Mouse (Mus musculus) cerebellum, adult 11 months (tissue): ENCODE results near the gene Jpt1.
"Not testable (repeated sequence)": the region's sequence is repeated elsewhere in the genome, so short reads cannot be mapped to it uniquely, and the experiment has no call there.

ENCODE experiments used
- DNase-seq: peaks from one replicate; pipeline ENCODE4 v3.0.0; 2022

Gene Jpt1

DNA sequence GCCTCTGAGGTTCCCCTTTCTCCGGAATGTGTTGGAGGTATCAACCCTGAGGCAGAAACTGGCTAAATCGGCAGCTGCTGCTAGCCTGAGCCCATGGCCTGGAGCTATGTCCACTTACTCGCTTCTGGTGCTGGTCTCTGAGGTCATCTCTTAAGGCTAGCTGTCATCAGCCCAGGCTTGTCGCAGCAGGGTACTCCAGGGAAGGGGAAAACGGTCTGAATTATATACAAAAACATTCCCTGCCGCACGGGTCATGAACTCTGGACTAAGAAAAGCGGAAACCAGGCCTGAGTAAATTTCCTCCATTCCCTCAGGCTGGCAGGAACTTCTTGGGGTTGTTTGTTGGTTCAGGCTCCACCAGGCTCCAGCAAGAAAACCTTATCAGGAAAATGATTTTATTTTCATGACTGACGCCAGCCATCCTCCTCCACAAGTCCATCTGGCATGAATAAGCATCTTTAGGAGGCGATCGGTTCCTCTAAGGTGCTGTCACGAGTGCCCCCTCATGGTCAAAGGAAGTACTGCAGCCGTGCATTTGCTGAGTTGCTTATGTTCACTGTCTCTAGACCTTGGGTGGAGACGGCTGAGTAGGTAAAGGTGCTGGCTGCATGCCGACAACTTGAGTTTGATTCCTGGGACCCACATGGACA lies 40.4 kb downstream of the Jpt1 start:
- DNase-seq, result peak; percentile 97

- DNase-seq, result no peak
These were observed 42.0 kb downstream of the Jpt1 start for GRCm38 (mm10) chr11:115472183-115472582.

- DNase-seq, result no peak
These were observed 47.0 kb downstream of the Jpt1 start for GRCm38 (mm10) chr11:115467217-115467618.

- no peak for DNase-seq
These were observed 49.3 kb downstream of the Jpt1 start for GRCm38 (mm10) chr11:115464851-115465250.

- DNase-seq, result no peak
These were observed 50.8 kb downstream of the Jpt1 start for GRCm38 (mm10) chr11:115463397-115463796.

- no peak for DNase-seq
These were observed 51.8 kb downstream of the Jpt1 start, which contains the start of gene Slc16a5 for GRCm38 (mm10) chr11:115462243-115462891. TSS of gene Slc16a5 (plus strand) at chr11:115462474.

DNA sequence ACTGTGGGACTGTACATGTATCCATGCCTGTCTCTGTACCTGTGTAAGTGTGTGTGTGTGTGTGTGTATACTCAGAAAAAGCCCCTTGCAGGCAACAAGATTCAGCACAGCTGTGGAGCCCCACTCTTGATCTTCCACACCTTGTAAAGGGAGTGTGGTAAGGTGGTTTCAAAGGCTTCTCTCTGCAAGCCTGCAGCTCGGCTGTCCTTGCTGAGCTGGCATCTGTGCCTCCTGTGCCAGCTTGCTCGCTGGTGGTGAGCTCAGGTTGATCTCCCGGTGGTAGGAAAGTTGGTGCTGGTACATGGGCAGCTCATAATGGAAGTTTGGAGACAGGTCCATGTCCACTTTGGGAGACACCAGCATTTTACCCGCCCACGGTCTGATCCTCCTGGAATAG lies 52.3 kb downstream of the Jpt1 start:
- DNase-seq, result no peak

GRCm38 (mm10) chr11:115460976-115461375 lies 53.2 kb downstream of the Jpt1 start:
- DNase-seq, result no peak

GRCm38 (mm10) chr11:115457405-115457804 lies 56.8 kb downstream of the Jpt1 start:
- no peak for DNase-seq

DNA sequence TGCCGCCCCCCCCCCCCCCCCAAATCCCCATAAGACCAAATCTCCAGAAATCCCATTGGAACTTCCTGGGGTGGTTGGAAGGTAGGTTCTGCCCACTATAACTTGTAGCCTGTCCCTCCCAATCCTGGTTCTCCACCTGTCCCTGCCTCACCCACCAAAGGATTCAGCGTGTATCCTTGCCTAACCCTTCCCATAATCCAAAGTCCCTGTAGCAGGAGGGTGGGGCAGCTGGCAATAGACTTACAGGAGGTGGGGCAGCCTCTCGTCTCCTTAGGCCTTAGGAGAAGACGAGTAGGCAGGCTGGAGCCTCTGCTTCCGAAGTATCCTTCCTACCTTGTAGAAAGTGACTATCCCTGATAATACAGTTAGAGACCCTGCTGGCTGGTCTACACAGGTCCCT lies 58.0 kb downstream of the Jpt1 start:
- no peak for DNase-seq

GRCm38 (mm10) chr11:115455619-115456018 lies 58.6 kb downstream of the Jpt1 start:
- DNase-seq, result no peak

DNA sequence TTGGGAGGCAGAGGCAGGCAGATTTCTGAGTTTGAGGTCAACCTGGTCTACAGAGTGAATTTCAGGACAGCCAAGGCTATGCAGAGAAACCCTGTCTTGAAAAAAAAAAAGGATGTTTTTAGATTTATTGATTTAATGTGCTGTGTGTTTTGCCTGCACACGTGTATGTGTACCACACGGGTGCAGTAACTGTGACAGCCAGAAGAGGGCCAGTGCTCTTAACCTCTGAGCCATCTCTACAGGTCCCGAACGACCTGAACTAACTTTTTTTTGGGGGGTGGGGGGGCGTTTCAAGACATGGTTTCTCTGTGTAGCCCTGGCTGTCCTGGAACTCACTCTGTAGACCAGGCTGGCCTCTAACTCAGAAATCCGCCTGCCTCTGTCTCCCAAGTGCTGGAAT lies 59.4 kb downstream of the Jpt1 start:
- DNase-seq, result not testable (repeated sequence)

- DNase-seq, result no peak
These were observed 60.9 kb downstream of the Jpt1 start for GRCm38 (mm10) chr11:115453306-115453705.

DNA sequence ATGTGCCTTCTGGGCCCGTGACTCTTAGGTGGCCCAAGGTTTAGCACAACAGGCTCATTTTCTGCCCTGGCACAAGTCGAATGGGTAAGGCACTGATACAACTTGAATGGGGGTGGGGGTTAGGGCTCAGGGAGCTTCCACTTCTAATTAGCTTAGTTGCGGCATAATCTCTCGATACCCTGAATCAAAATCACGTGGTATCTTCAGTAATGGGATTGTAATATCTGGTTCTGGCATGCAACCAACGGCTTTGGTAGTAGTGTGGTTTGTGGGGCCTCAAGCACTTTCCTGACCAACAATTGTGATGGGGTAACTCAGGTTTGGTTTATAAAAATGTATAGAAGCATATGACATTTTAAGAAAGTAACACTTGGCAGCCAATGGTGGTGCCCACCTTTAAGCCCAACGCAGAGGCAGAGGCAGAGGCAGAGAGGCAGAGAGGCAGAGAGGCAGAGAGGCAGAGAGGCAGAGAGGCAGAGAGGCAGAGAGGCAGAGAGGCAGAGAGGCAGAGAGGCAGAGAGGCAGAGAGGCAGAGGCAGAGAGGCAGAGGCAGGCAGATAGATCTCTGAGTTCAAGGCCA lies 61.8 kb downstream of the Jpt1 start:
- DNase-seq, result no peak

GRCm38 (mm10) chr11:115451781-115452241 lies 62.4 kb downstream of the Jpt1 start:
- no peak for DNase-seq

- no peak for DNase-seq
These were observed 64.0 kb downstream of the Jpt1 start for GRCm38 (mm10) chr11:115450176-115450575.

- no peak for DNase-seq
These were observed 65.2 kb downstream of the Jpt1 start for GRCm38 (mm10) chr11:115448998-115449397.

GRCm38 (mm10) chr11:115448075-115448474 lies 66.1 kb downstream of the Jpt1 start:
- no peak for DNase-seq
